Mouse (Mus musculus) retina, postnatal 7 days (tissue): Measurements from ENCODE around the gene Sos2.
"Not testable (repeated sequence)": the region's sequence is repeated elsewhere in the genome, so short reads cannot be mapped to it uniquely, and the experiment has no call there.

ENCODE experiments used
- DNase-seq: peaks from one replicate; pipeline ENCODE4 v3.0.0-alpha.2; 2012; ENCODE audit warnings: low read depth, low spot score

The Sos2 gene

DNA sequence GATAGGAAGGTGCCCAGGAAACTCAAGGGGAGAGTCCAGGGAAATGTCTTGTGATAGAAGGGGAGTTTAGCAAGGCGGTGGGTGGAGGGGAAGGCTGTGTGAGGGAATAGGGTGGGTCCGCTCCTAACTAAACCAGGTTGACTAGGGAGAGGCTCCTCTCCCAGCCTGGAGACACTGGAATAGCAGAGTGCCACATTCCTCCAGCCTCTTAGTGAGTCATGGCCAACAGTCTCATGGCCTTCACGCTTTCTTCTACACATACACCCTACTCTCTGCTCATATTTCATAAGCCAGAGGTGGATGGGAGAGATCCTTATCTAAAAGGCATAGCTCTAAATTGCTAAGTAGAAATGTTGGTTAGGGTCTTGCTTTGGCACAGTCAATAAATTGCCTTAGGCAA lies 111.7 kb downstream of the Sos2 start:
- no peak for DNase-seq

DNA sequence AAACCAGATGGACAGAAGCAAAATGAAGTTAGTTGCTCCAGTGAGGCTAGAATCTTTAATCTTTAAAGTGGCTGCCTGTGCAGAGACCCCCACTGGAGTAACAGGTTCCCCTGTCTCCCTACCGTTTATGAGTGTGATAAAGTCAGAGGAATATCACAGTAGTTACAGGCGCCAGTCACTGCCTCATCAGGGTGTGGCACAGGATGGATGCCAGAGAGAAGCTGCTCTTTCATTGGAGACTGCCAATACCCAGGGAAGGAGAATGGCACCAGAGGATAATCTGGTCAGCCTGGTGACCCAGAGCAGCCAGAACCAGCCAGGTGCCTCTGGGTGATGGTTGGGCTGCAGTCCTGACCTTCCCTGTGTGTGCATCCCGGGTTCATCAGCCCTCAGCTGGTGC lies 113.4 kb downstream of the Sos2 start:
- DNase-seq = no peak

DNA sequence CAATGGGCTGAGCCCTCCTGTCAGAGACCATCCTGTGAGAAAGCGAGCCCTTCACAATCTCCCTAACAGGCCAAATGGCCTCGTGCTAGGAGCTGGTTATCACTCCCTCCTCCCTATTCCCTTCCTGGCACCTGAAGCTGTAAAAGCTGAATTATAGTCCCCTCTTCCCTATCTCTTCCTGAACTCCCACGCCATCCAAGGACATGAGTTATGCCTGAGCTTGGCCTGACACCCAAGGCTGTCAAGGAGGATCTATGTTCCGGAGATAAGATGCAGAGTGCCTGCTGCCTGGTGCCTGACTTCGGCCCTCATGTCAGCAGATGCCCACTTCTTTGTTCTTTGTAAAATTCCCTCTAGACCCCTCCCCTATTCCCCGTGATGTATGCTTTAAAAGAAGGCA lies 120.6 kb downstream of the Sos2 start:
- not testable (repeated sequence) for DNase-seq

DNA sequence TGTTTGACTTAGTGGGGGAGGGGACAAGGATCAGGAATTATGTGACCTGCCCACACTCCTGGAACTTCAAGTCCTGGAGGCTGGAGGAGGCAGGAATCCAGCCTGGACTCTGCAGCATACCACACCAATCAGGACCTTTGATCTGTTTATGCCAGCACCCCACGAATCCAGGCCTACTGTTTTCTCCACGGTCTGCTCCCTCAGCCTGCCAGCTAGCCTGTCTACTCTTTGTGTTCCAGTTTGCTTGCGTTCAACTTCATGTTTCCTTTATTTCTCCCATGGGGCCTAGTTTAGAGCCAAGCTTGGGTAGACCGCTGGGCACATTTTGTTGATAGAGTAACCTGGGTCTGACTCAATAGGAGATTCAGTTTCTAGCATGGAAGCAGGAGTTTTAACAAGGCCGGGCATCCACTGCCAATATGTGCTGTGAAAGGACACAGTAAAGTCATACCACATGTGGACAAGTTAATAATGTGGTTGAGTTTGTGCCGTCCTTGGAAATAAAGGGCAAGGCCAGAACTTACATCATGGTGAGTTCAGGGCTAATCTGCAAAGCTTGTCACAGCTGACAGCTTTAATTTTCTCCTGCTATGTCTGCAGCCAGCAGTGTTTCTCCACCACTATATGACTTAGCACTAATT lies 125.3 kb downstream of the Sos2 start:
- no peak for DNase-seq

DNA sequence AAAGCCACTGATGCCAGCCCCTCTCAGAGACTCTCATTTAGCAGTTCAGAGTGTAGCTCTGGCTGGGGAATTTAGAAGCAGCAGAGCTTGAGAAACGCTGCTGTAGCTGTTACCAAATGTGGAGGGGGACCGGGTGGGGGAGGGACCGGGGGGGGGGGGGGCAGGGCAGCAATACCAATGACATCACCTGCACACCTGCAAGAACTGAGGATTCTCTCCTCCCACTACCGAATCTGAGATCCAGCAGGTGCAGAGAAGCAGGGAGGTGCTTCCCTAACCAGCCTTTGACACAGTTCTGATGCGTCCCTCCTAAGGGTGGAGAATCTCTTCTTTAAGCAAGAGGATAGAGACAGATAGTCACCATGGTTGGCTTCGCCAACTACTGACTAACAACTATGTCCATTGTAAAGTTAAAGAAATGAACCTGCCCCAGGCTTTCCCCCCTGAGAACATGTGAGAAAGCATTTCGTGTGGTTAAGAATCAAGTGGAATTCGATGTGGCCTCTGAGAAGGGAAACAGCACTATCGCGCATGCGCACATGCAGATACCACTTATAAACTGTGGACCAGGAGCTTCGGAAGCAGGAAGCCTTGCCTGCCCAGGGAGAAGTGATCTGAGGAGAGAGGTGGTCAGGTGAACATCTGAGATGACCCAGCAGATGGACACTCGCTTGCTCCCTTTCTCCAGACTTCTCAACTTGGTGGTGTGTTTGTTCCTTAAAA lies 136.0 kb downstream of the Sos2 start:
- no peak for DNase-seq

DNA sequence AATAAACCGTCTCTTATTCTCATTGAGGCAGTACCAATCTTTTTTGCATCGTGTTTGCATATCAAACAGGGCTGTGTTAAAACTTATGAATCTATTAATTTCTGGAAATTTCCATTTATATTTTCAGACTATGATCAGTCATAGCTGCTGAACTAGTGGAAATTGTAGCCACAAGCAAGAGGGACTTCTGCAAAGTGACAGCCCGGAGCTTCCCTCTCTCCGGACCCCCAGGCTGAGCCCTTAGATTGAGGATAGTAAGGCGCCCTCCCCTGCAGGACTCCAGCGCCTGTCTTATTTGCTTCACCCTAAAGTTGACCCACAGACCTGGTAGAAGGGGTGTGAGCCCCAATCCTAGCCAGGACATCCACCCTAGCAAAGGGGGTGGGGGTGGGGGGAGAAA lies 136.7 kb downstream of the Sos2 start:
- no peak for DNase-seq

DNA sequence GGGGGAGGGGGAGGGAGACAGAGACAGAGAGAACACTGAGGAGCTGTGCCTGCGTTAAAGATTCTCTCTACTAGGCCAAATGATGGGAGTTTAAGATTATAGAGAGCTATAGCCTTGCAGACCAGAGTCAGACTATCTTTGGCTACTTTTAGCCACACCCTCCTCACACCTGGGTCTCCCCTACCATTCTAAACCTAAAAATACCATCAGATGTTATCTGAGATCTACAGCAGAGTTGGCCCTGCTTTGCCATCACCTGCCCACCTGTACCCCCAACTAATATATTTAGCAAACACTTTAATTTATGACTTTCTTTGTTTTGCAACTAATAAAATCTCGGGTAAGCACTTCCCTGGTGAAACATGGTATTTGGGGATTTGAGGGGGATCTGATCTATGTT lies 137.1 kb downstream of the Sos2 start:
- DNase-seq = no peak

DNA sequence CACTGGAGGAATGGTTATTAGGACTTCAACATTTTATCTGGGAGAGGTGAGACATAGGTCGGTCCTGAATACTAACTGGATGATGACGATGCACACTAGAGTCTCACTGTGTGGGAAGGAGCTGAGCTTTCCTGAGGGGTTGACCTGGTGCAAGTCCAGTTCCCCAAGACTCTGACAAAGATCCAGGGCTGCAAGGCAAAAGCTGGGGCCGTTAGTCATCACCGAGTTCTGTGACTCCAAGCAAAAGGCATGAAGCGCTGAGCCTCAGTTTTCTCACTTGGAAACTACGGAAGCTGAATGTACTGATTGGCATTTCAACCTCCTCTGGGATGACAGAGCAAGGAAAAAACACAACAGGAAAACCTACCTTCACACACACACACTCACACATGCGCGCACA lies 139.3 kb downstream of the Sos2 start:
- no peak for DNase-seq

DNA sequence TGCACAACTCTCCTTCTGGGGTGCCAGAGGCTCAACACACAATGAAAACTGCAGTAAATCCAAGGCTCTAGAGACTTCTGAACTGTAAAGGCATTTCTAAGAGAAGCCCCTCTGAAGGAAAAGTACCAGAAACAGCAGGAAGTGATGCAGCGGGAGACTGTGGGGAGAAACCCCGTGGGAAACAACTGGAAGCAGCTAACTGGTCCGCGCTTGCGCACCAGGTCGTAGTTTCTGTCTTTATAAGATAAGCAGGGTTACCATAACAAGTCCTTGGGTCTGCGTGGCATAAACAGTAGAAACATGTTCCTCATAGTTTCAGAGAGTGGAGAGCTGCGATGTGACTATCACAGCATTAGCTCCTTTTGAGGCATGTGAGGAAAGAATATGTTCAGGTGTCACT lies 140.0 kb downstream of the Sos2 start:
- DNase-seq = no peak

DNA sequence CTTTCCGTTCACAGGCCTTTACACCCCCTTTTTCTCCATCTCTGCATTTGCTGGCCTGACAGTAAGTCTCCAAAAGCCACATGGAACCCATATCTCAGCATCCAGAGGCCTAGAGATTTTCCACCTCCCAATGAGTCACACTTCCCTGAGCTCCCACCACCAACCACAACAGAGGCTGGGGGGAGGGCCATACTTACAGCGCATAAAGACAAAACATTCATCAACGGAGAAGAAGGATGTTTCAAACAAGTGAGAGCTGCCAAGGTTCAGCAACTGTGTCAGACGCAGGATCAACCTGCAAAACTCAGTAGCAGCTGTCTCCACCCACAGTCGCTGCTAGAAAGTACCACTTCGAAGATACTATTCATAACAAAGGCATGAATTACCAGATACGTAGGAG lies 142.3 kb downstream of the Sos2 start:
- DNase-seq = no peak

DNA sequence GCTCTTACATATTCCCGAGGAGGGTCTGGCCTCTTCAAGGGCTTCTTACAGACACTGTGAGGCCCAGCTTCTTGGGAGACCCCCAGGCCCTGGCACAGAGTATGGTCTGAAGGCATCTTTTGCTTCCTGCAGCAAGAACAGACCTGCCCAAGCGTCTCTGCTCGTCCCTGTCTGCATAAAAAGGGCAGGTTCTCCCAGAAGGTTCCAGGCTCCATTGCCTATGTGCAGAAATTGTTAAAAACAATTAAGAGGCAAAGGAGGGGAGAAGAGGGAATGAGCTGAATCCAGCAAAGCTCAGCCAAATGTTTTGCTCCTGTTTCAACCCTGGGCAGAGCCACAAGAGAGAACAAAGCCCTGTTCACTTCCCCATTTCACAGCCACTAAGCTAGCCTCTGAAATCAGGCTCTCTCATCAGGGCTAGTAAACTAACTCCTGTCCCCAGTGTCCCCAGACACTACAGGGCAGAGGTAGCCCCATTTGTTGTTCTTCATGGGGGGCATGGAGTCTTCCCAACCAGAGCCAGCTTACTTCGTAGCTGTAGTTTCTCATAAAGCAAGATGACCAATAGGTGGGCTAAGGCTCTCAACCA lies 143.2 kb downstream of the Sos2 start:
- DNase-seq = no peak

DNA sequence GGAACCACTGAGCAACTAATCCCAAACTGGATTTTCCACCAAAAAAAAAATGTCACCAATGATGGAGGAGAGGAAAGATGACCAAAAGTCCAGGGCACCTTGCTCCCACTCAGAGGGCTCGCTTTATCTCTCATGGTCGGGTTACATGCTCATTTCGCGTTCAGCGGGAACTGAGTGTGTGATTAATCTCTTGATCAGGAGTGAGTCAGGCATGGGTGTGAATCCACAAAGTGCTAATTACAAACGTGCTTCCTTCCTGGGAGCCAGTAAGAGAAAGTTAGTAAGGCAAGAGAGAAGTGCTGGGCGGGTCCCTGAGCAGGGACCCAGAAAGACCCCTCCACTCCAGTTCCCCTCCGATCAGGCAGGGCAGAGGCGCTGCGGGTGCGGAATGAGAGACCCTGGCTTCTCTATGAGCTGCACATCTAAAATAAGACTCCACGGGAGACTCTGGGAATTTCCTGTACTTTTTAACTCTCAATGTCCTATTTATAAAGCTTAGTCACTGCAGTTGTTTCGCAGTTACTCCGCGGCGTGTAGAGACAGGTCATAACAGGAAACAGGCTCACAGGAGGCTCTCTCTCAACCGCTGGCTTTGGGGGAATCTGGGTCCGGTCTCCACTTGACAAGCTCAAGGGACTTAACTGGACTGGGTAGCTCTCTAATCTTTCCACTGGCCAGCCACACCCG lies 143.8 kb downstream of the Sos2 start:
- no peak for DNase-seq

DNA sequence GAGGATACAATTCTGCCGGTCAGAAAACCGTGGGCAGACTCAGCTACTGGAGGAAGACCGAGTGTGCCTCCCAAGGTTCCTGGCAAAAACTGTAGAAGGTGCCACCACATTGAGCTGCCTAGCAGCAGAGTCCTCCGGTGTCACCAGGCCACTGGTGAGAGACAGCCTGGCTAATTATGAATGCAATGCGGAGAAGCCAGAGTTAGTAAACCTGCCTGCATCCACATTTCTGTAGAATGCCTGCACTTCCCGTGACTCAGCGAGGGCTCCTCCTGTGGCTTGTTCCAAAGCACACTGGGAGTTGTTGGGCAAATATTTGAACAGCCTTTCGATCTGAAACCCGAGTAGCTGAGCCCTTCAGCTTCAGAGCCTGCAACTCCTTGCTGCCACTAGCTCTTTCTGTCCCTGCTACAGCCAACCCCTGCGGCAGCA lies 144.4 kb downstream of the Sos2 start:
- DNase-seq = no peak

DNA sequence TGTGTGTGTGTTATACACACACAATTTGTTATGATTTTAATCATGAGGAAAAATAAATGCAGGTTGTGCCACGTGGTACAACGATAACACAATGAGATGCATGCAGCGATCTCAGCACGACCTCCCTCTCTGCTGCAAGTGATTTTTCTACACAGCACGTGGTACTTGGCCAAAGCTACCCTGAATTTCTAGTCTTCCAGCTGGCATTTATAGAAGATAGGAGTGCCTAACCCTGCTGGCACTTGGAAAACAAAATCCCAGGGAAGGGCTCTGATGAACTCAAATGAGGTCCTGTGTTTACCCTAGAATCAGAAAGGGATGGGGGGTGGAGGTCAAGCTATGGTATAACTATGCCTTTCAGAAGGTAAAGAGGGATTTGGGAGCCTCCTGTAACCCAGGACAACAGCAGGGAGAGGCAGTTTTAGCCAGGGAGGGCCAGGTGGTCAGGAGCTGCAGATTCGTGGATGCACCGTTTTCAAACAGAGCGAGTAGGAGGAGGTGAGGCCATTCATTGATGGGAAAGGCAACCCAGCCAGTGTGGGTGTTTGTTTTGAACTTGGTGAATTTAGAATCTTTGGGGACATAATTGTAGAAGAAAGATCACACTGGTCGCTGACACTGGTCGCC lies 144.9 kb downstream of the Sos2 start:
- no peak for DNase-seq
